Mouse (Mus musculus): ENCODE measurements around the gene Ccdc34. TPM values are rescaled to one million over a fixed set of nuclear protein-coding genes. Genes with fewer than 3 reads are reported as not detected.

Ccdc34 gene
- polyA plus RNA-seq, 1 experiment from 2014 or later: 25.2 TPM

DNA sequence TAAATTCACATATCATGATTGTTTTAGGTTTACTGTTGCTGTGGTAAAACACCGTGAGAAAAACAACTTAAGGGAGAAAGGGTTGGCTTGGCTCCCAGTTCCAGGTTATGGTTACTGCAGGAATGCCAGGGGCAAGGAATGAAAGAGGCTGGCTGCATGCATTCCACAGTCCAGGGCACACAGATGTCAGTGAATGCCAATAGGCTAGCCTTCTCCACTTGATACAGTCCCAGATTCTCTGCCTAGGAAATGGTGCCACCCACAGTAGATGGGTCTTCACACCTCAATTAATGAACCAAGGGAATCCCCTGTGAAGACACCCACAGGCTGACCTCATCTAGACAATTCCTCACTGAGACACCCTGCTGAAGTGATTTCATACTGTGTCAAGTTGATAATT is 12.9 kb upstream of the Ccdc34 start:
- H3K9me3 ChIP-seq: no peaks in the 10 kb centered on the region
- no peaks in the 10 kb centered on the region for H3K27me3 ChIP-seq (replicated peaks)
- H3K36me3 ChIP-seq: peaks cover 61% of the 10 kb centered on the region
- no peak overlapping the region for H3K9ac ChIP-seq
- H3K4me3 ChIP-seq: no peak overlapping the region
- H3K4me2 ChIP-seq: no peak overlapping the region
- WGBS: 64% methylated on average over 1 of the region's 1 CpGs
- H3K4me1 ChIP-seq: 0 out of 2 replicates have a peak, but pooled peaks cover 4% of the 10 kb centered on the region
- ATAC-seq (ENCODE audit: extremely low read depth, insufficient number of reproducible peaks, low FRiP score, low TSS enrichment): no peak
- H3K27ac ChIP-seq (replicated peaks): no peak overlapping the region

GRCm38 (mm10) chr2:110005164-110005563 is 12.5 kb upstream of the Ccdc34 start:
- Histone ChIP-seq H3K4me3 (no peak overlapping the region), H3K9me3 (no peaks in the 10 kb centered on the region), H3K27ac (replicated peaks) (no peak overlapping the region), H3K27me3 (replicated peaks) (no peaks in the 10 kb centered on the region), H3K36me3 (peaks cover 57% of the 10 kb centered on the region), H3K9ac (no peak overlapping the region), H3K4me1 (0 out of 2 replicates have a peak, but pooled peaks cover 4% of the 10 kb centered on the region), H3K4me2 (no peak overlapping the region)
- 74% methylated on average over 3 of the region's 3 CpGs for WGBS
- no peak for ATAC-seq (ENCODE audit: extremely low read depth, insufficient number of reproducible peaks, low FRiP score, low TSS enrichment)

GRCm38 (mm10) chr2:110005596-110006239 is 11.9 kb upstream of the Ccdc34 start:
- Histone ChIP-seq H3K4me3 (no peak overlapping the region), H3K36me3 (peaks cover 53% of the 10 kb centered on the region), H3K4me2 (no peak overlapping the region), H3K27ac (replicated peaks) (no peak overlapping the region), H3K9me3 (no peaks in the 10 kb centered on the region), H3K4me1 (0 out of 2 replicates have a peak, but pooled peaks cover 4% of the 10 kb centered on the region), H3K9ac (no peak overlapping the region), H3K27me3 (replicated peaks) (no peaks in the 10 kb centered on the region)
- ATAC-seq (ENCODE audit: extremely low read depth, insufficient number of reproducible peaks, low FRiP score, low TSS enrichment): no peak
- WGBS: 65% methylated on average over 3 of the region's 3 CpGs

DNA sequence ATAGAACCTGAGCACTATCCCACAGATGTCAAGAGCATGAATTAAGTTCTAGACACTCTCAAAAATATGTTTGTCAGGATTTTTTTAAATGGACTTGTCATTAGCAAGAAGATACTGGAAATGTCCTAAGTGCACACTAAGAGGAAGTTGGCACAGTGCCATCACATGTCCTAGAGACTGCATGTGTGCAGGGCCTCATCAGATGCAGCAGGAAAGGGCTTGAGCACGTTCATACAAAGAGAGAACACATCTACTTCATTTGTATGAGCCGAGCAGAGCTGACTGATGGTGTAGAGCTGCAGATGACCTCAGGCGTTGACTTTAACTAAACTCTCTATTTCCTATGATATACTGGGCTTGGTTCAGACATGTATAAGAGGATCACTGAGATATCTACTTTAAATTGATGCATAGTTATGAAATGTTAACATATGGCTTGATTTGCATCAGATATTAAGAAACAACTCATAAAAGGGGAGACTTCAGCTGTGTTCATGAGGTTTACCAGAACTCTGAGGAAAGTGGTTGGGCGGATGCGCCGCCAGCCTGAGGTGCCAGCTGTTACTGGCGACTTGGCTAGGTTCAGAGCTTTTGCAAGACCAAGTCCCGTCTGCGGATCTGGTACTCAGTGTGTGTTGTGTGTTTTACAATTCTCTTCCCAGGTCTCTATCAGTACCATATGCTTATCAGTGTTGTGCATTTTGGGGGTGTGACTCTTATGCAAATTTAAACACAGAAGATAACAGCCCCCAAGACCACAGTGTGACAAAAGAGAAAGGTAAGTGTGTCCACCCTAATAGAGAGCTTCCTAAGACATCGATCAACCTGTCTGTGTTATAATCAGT is 10.0 kb upstream of the Ccdc34 start:
- H3K4me1 ChIP-seq: 0 out of 2 replicates have a peak, but pooled peaks cover 4% of the 10 kb centered on the region
- 83% methylated on average over 10 of the region's 10 CpGs for WGBS
- no peaks in the 10 kb centered on the region for H3K9me3 ChIP-seq
- H3K36me3 ChIP-seq: peaks cover 57% of the 10 kb centered on the region
- no peak overlapping the region for H3K9ac ChIP-seq
- H3K4me3 ChIP-seq: no peak overlapping the region
- H3K27ac ChIP-seq (replicated peaks): no peak overlapping the region
- no peaks in the 10 kb centered on the region for H3K27me3 ChIP-seq (replicated peaks)
- no peak for ATAC-seq (ENCODE audit: extremely low read depth, insufficient number of reproducible peaks, low FRiP score, low TSS enrichment)
- no peak overlapping the region for H3K4me2 ChIP-seq

GRCm38 (mm10) chr2:110009449-110009848 is 8.2 kb upstream of the Ccdc34 start:
- 0 out of 2 replicates have a peak, but pooled peaks cover 4% of the 10 kb centered on the region for H3K4me1 ChIP-seq
- H3K4me3 ChIP-seq: no peak overlapping the region
- ATAC-seq (ENCODE audit: extremely low read depth, insufficient number of reproducible peaks, low FRiP score, low TSS enrichment): no peak
- no peak overlapping the region for H3K27ac ChIP-seq (replicated peaks)
- no peaks in the 10 kb centered on the region for H3K9me3 ChIP-seq
- H3K9ac ChIP-seq: no peak overlapping the region
- peaks cover 55% of the 10 kb centered on the region for H3K36me3 ChIP-seq
- no peaks in the 10 kb centered on the region for H3K27me3 ChIP-seq (replicated peaks)
- no peak overlapping the region for H3K4me2 ChIP-seq

DNA sequence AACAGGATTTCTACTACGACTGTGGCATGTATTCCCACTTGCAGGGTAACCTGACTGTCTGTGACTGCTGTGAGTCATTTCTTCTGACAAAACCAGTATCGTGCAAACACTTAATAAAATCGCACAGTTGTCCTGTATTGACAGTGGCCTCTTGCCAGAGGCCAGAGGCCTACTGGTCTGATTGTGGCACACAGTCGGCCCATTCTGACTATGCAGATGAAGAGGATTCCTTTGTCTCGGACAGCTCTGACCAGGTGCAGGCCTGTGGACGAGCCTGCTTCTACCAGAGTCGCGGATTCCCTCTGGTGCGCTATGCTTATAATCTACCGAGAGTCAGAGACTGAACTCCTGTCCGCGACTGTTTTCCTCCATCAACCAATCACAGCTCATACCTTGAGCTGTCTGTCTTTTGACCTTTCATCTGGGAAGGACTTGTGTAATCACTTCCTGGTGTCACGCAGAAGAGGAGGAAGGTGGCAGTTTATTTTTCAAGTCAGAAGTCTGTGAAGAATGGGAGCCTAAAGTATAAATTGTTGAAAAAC is 5.4 kb upstream of the Ccdc34 start:
- H3K9me3 ChIP-seq: no peaks in the 10 kb centered on the region
- H3K27me3 ChIP-seq (replicated peaks): no peaks in the 10 kb centered on the region
- 84% methylated on average over 13 of the region's 13 CpGs for WGBS
- no peak overlapping the region for H3K27ac ChIP-seq (replicated peaks)
- H3K36me3 ChIP-seq: peaks cover 40% of the 10 kb centered on the region
- H3K4me1 ChIP-seq: peaks cover 4% of the 10 kb centered on the region
- no peak overlapping the region for H3K9ac ChIP-seq
- no peak overlapping the region for H3K4me2 ChIP-seq
- no peak for ATAC-seq (ENCODE audit: extremely low read depth, insufficient number of reproducible peaks, low FRiP score, low TSS enrichment)
- no peak overlapping the region for H3K4me3 ChIP-seq

- Histone ChIP-seq H3K4me1 (peaks cover 32% of the 10 kb centered on the region), H3K9me3 (no peaks in the 10 kb centered on the region), H3K27me3 (replicated peaks) (no peaks in the 10 kb centered on the region), H3K9ac (peak overlapping the region; percentile 93), H3K4me2 (peak overlapping the region; percentile 90), H3K4me3 (peak overlapping the region; percentile 89), H3K36me3 (peaks cover 20% of the 10 kb centered on the region), H3K27ac (replicated peaks) (no peak overlapping the region)
- no peak for ATAC-seq (ENCODE audit: extremely low read depth, insufficient number of reproducible peaks, low FRiP score, low TSS enrichment)
- whole genome bisulfite sequencing: 37% methylated on average over 7 of the region's 7 CpGs
Measured at GRCm38 (mm10) chr2:110017087-110017486, 530 bp upstream of the Ccdc34 start.

- Histone ChIP-seq H3K4me3 (no peak overlapping the region), H3K27ac (replicated peaks) (no peak overlapping the region), H3K36me3 (peaks cover 28% of the 10 kb centered on the region), H3K4me2 (peak overlapping the region; percentile 90), H3K9me3 (no peaks in the 10 kb centered on the region), H3K4me1 (peaks cover 32% of the 10 kb centered on the region), H3K27me3 (replicated peaks) (no peaks in the 10 kb centered on the region), H3K9ac (0 out of 2 replicates have a peak overlapping the region, but pooled peaks have one; percentile 3)
- ATAC-seq (ENCODE audit: extremely low read depth, insufficient number of reproducible peaks, low FRiP score, low TSS enrichment): no peak
- 83% methylated on average over 4 of the region's 4 CpGs for WGBS
Measured at GRCm38 (mm10) chr2:110019656-110020055, 2.0 kb downstream of the Ccdc34 start.

- Histone ChIP-seq H3K4me1 (peaks cover 32% of the 10 kb centered on the region), H3K4me2 (no peak overlapping the region; the same call in 1 of the 2 replicates)
- WGBS: 81% methylated on average over 1 of the region's 1 CpGs
Measured at GRCm38 (mm10) chr2:110020430-110020829, 2.8 kb downstream of the Ccdc34 start.

DNA sequence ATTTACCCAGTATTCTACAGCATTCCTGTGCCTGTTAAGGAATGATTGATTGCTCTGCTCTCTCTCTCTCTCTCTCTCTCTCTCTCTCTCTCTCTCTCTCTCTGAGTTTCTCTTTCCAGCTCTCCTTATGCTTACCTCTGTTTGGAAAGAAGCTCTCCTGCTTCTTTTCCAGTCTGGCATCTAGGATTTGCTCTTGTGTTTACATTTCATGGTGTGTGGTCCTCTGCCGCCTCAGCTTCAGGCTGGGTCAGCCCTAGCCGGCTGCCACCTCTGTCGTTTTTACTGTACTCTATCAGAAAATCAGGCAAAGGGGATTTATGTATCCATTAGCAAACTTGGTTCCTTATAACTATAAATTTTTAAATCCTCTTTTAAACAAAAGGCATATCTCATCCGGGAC is 18.6 kb downstream of the Ccdc34 start:
- Histone ChIP-seq H3K9ac (no peak overlapping the region; the same call in 1 of the 2 replicates), H3K4me1 (peaks cover 27% of the 10 kb centered on the region), H3K4me2 (peak overlapping the region; percentile 45), H3K9me3 (no peaks in the 10 kb centered on the region), H3K4me3 (no peak overlapping the region), H3K27ac (replicated peaks) (peak overlapping the region; percentile 81; the same call in 1 of the 2 replicates), H3K27me3 (replicated peaks) (no peaks in the 10 kb centered on the region), H3K36me3 (peaks cover 24% of the 10 kb centered on the region)
- no peak for ATAC-seq (ENCODE audit: extremely low read depth, insufficient number of reproducible peaks, low FRiP score, low TSS enrichment)
- 28% methylated on average over 4 of the region's 4 CpGs for WGBS

More at GRCm38 (mm10) chr2:110020430-110020829, 2.8 kb downstream of the Ccdc34 start:
- no peak for ATAC-seq (ENCODE audit: extremely low read depth, insufficient number of reproducible peaks, low FRiP score, low TSS enrichment)
- H3K27ac ChIP-seq (replicated peaks): no peak overlapping the region
- H3K9ac ChIP-seq: no peak overlapping the region
- H3K36me3 ChIP-seq: peaks cover 30% of the 10 kb centered on the region
- no peaks in the 10 kb centered on the region for H3K9me3 ChIP-seq
- H3K27me3 ChIP-seq (replicated peaks): no peaks in the 10 kb centered on the region
- no peak overlapping the region for H3K4me3 ChIP-seq

DNA sequence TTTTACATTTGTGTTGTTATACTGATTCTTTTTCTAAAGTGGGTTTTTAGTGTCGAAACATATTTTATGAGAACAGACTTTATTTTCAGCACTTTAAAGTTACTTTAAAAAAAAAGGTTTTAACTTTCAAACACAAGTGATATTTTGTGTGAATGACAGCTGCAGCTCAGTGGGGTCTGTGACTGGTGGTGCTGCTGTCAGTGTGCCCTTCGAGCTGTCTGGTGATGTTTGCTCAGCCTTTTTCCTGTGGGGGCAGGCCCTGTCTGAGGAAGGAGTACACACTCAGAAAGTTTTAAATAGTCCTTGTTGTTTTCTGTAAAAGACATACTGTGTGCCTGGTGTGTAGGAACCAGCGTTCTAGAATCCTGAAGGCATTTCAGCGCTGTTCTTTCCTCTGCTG is 19.0 kb downstream of the Ccdc34 start:
- H3K4me1 ChIP-seq: peaks cover 29% of the 10 kb centered on the region
- no peaks in the 10 kb centered on the region for H3K27me3 ChIP-seq (replicated peaks)
- H3K36me3 ChIP-seq: peaks cover 27% of the 10 kb centered on the region
- no peak for ATAC-seq (ENCODE audit: extremely low read depth, insufficient number of reproducible peaks, low FRiP score, low TSS enrichment)
- H3K27ac ChIP-seq (replicated peaks): peak overlapping the region; percentile 81
- H3K9me3 ChIP-seq: no peaks in the 10 kb centered on the region
- WGBS: 48% methylated on average over 4 of the region's 4 CpGs
- no peak overlapping the region for H3K4me3 ChIP-seq
- H3K9ac ChIP-seq: peak overlapping the region; percentile 59
- H3K4me2 ChIP-seq: peak overlapping the region; percentile 45

Measured in heart, embryonic 13.5 days (tissue).